Mouse (Mus musculus): ENCODE data around the gene Exoc8.
A peak's percentile ranks its signal among the peaks of the same experiment; 100 is the strongest.

Exoc8 gene

GRCm38 (mm10) chr8:124905482-124905881 is 8.0 kb upstream of the Exoc8 start:
- DNase-seq = no peak

GRCm38 (mm10) chr8:124903198-124903597 is 5.7 kb upstream of the Exoc8 start:
- peak; percentile 74 for DNase-seq

- DNase-seq = no peak
Observed at GRCm38 (mm10) chr8:124898251-124898905, 873 bp upstream of the Exoc8 start.

GRCm38 (mm10) chr8:124896632-124897385 is 696 bp downstream of the Exoc8 start:
- peak; percentile 86 for DNase-seq

- no peak for DNase-seq
Observed at GRCm38 (mm10) chr8:124896010-124896631, 1.4 kb downstream of the Exoc8 start.

- DNase-seq = no peak
Observed at GRCm38 (mm10) chr8:124892596-124892995, 4.9 kb downstream of the Exoc8 start.

- DNase-seq = no peak
Observed at GRCm38 (mm10) chr8:124888385-124888784, 9.1 kb downstream of the Exoc8 start.

GRCm38 (mm10) chr8:124878946-124879526 is 18.5 kb downstream of the Exoc8 start:
- no peak for DNase-seq

GRCm38 (mm10) chr8:124878141-124878540 is 19.4 kb downstream of the Exoc8 start:
- DNase-seq = no peak

GRCm38 (mm10) chr8:124872690-124873089 is 24.8 kb downstream of the Exoc8 start:
- DNase-seq = no peak

GRCm38 (mm10) chr8:124872081-124872480 is 25.4 kb downstream of the Exoc8 start:
- DNase-seq = no peak

- no peak for DNase-seq
Observed at GRCm38 (mm10) chr8:124871474-124871873, 26.0 kb downstream of the Exoc8 start.

GRCm38 (mm10) chr8:124869708-124870107 is 27.8 kb downstream of the Exoc8 start:
- DNase-seq = no peak

- no peak for DNase-seq
Observed at GRCm38 (mm10) chr8:124867126-124867525, 30.4 kb downstream of the Exoc8 start.

GRCm38 (mm10) chr8:124866669-124867068 is 30.8 kb downstream of the Exoc8 start:
- no peak for DNase-seq

- no peak for DNase-seq
Observed at GRCm38 (mm10) chr8:124863729-124864128, 33.8 kb downstream of the Exoc8 start.

GRCm38 (mm10) chr8:124863163-124863677 is 34.3 kb downstream of the Exoc8 start:
- no peak for DNase-seq

- peak; percentile 96 for DNase-seq
Observed at GRCm38 (mm10) chr8:124862321-124863162, 35.0 kb downstream of the Exoc8 start, which contains the start of the genes Gnpat and 2810004N23Rik. Gene Gnpat, plus strand, starts transcription at chr8:124863033. Gene 2810004N23Rik, minus strand, starts transcription at chr8:124863120.

GRCm38 (mm10) chr8:124860188-124860587 is 37.3 kb downstream of the Exoc8 start:
- DNase-seq = no peak

GRCm38 (mm10) chr8:124859466-124859865 is 38.0 kb downstream of the Exoc8 start:
- DNase-seq = peak; percentile 39

GRCm38 (mm10) chr8:124853511-124853910 is 44.0 kb downstream of the Exoc8 start:
- no peak for DNase-seq

- DNase-seq = no peak
Observed at GRCm38 (mm10) chr8:124845573-124845972, 51.9 kb downstream of the Exoc8 start.

Measured in kidney, adult 18-20 months (tissue).